Mouse (Mus musculus): ENCODE data around the gene Vmn2r101. TPM values are rescaled to one million over a fixed set of nuclear protein-coding genes. Genes with fewer than 3 reads are reported as not detected.

Vmn2r101 gene
- polyA plus RNA-seq (2012; rRNA removed), result not detected in 2 replicates

GRCm38 (mm10) chr17:19576927-19577326, at the start of gene Vmn2r101:
Gene Vmn2r101 (plus strand): TSS chr17:19577227.
- H3K27ac ChIP-seq (ENCODE audit: insufficient read depth, low read length), result no peak within 1 kb of the TSS
- H3K4me1 ChIP-seq (ENCODE audit: control insufficient read depth, insufficient read depth, low read length), result no peaks in the 10 kb centered on the region
- H3K4me3 ChIP-seq (replicated peaks; ENCODE audit: insufficient read depth, low read depth, low read length), result no peak within 1 kb of the TSS

GRCm38 (mm10) chr17:19629328-19629727, 52.3 kb downstream of the Vmn2r101 start:
- DNase-seq, result no peak
- TF ChIP-seq POLR2A (IDR thresholded peaks at IDR 0.05; ENCODE audit: borderline replicate concordance, insufficient read depth, low read length) (no peak), CTCF (IDR thresholded peaks at IDR 0.05; ENCODE audit: borderline replicate concordance, insufficient read depth, low read depth, low read length) (no peak)
- Histone ChIP-seq H3K27ac (ENCODE audit: insufficient read depth, low read length) (no peak overlapping the region), H3K4me1 (ENCODE audit: control insufficient read depth, insufficient read depth, low read length) (no peaks in the 10 kb centered on the region), H3K4me3 (replicated peaks; ENCODE audit: insufficient read depth, low read depth, low read length) (no peak overlapping the region), H3K27me3 (ENCODE audit: control insufficient read depth, insufficient read depth, low read length) (no peaks in the 10 kb centered on the region)
- WGBS, result 92% methylated on average over 1 of the region's 1 CpGs

More at GRCm38 (mm10) chr17:19576927-19577326, at the start of gene Vmn2r101:
- no peaks in the 10 kb centered on the region for H3K27me3 ChIP-seq (ENCODE audit: control insufficient read depth, insufficient read depth, low read length)
- TF ChIP-seq CTCF (IDR thresholded peaks at IDR 0.05; ENCODE audit: borderline replicate concordance, insufficient read depth, low read depth, low read length) (no peak), POLR2A (IDR thresholded peaks at IDR 0.05; ENCODE audit: borderline replicate concordance, insufficient read depth, low read length) (no peak)
- no peak for DNase-seq

- 53% methylated on average over 3 of the region's 3 CpGs for WGBS
- Histone ChIP-seq H3K4me1 (ENCODE audit: control insufficient read depth, insufficient read depth, low read length) (no peaks in the 10 kb centered on the region), H3K27ac (ENCODE audit: insufficient read depth, low read length) (no peak overlapping the region), H3K4me3 (replicated peaks; ENCODE audit: insufficient read depth, low read depth, low read length) (no peak overlapping the region), H3K27me3 (ENCODE audit: control insufficient read depth, insufficient read depth, low read length) (no peaks in the 10 kb centered on the region)
- DNase-seq, result no peak
- TF ChIP-seq POLR2A (IDR thresholded peaks at IDR 0.05; ENCODE audit: borderline replicate concordance, insufficient read depth, low read length) (no peak), CTCF (IDR thresholded peaks at IDR 0.05; ENCODE audit: borderline replicate concordance, insufficient read depth, low read depth, low read length) (no peak)
Observed at GRCm38 (mm10) chr17:19658447-19658846, 81.4 kb downstream of the Vmn2r101 start.

GRCm38 (mm10) chr17:19660028-19660427, 83.0 kb downstream of the Vmn2r101 start, which contains the start of gene Vmn2r102:
Gene Vmn2r102 (plus strand): TSS chr17:19660328.
- 38% methylated on average over 2 of the region's 2 CpGs for WGBS
- H3K4me1 ChIP-seq (ENCODE audit: control insufficient read depth, insufficient read depth, low read length), result no peaks in the 10 kb centered on the region
- no peak within 1 kb of the TSS for H3K27ac ChIP-seq (ENCODE audit: insufficient read depth, low read length)
- DNase-seq, result no peak
- no peak within 1 kb of the TSS for H3K4me3 ChIP-seq (replicated peaks; ENCODE audit: insufficient read depth, low read depth, low read length)
- H3K27me3 ChIP-seq (ENCODE audit: control insufficient read depth, insufficient read depth, low read length), result no peaks in the 10 kb centered on the region
- no peak for TF ChIP-seq POLR2A (IDR thresholded peaks at IDR 0.05; ENCODE audit: borderline replicate concordance, insufficient read depth, low read length)
- no peak for TF ChIP-seq CTCF (IDR thresholded peaks at IDR 0.05; ENCODE audit: borderline replicate concordance, insufficient read depth, low read depth, low read length)

Other genes with a start within 250 kb of the Vmn2r101 start
- gene Vmn2r99, start 215.3 kb upstream of the Vmn2r101 start, polyA plus RNA-seq (2012; rRNA removed), result not detected in 2 replicates
- gene Vmn2r100, start 72.5 kb upstream of the Vmn2r101 start, polyA plus RNA-seq (2012; rRNA removed), result not detected in 2 replicates
- not detected in 2 replicates for gene Vmn2r102, start 83.1 kb downstream of the Vmn2r101 start, polyA plus RNA-seq (2012; rRNA removed)
- gene Vmn2r103, start 196.1 kb downstream of the Vmn2r101 start, polyA plus RNA-seq (2012; rRNA removed), result not detected in 2 replicates